Mouse (Mus musculus) CH12.LX (cell line): Measurements from ENCODE around the gene Ndufc2. TPM values are rescaled to one million over a fixed set of nuclear protein-coding genes. Genes with fewer than 3 reads are reported as not detected.

Experiments used
- DNase-seq: peaks from one replicate; pipeline ENCODE4 v3.0.0-alpha.2; 2013; ENCODE audit errors: extremely low read depth
- H3K27ac ChIP-seq: 2 replicates; pipeline ENCODE4 v1.5.1; 2012; ENCODE audit warnings: low read depth, mild to moderate bottlenecking, control low read depth, moderate library complexity; ENCODE audit not compliant: insufficient read depth
- H3K27me3 ChIP-seq: replicated peaks from 2 replicates; pipeline ENCODE3; 2012; ENCODE audit warnings: inconsistent platforms
- H3K36me3 ChIP-seq, 2 experiments: replicated peaks in 1 of 2; 2 replicates each; pipeline versions ENCODE3 to v1.6.1; 2012; ENCODE audit warnings: inconsistent platforms in 1 of 2, low read length in 1 of 2, mild to moderate bottlenecking in 1 of 2, mixed read lengths in 1 of 2, moderate library complexity in 1 of 2; ENCODE audit not compliant: control insufficient read depth in 1 of 2, insufficient read depth in 1 of 2
- H3K4me1 ChIP-seq, 2 experiments: 2 replicates each; pipeline ENCODE4 v1.6.1; 2012; ENCODE audit warnings: inconsistent platforms in 1 of 2, moderate library complexity in 1 of 2; ENCODE audit not compliant: insufficient read depth in 2 of 2, control insufficient read depth in 1 of 2
- H3K4me2 ChIP-seq: 2 replicates; pipeline ENCODE4 v1.6.1; 2012; ENCODE audit warnings: low read depth, mild to moderate bottlenecking, control low read depth; ENCODE audit not compliant: poor library complexity, insufficient read depth, severe bottlenecking
- H3K4me3 ChIP-seq, 3 experiments: fragments of 150-350 bp in 1 of 3; sonication (generic) in 1 of 3; replicated peaks in 1 of 3; 2 replicates each; pipeline versions ENCODE3 to v1.5.1; 2011 to 2012; ENCODE audit warnings: low read depth in 2 of 3, low read length in 2 of 3, mild to moderate bottlenecking in 2 of 3, moderate library complexity in 2 of 3, control low read depth in 1 of 3, improper control_type of control experiment in 1 of 3, inconsistent platforms in 1 of 3, mixed read lengths in 1 of 3; ENCODE audit not compliant: poor library complexity in 1 of 3
- H3K79me2 ChIP-seq: replicated peaks from 2 replicates; pipeline ENCODE4 v1.6.1; 2012; ENCODE audit warnings: mild to moderate bottlenecking, moderate library complexity; ENCODE audit not compliant: control insufficient read depth, poor library complexity, insufficient read depth, severe bottlenecking; ENCODE audit errors: extremely low read depth
- H3K9ac ChIP-seq: 2 replicates; pipeline ENCODE4 v1.6.1; 2012; ENCODE audit warnings: low read depth, mild to moderate bottlenecking, control low read depth, moderate library complexity; ENCODE audit not compliant: insufficient read depth
- H3K9me3 ChIP-seq: replicated peaks from 2 replicates; pipeline ENCODE3; 2012; ENCODE audit warnings: low read length, inconsistent platforms, mixed read lengths
- BHLHE40 ChIP-seq: IDR thresholded peaks from 2 replicates; pipeline ENCODE4 v1.6.1; 2011; ENCODE audit warnings: mild to moderate bottlenecking, low read depth, low read length, improper control_type of control experiment
- CTCF ChIP-seq, 2 experiments: IDR thresholded peaks in 1 of 2; conservative IDR thresholded peaks in 1 of 2; 2 replicates each; pipeline ENCODE4 v1.5.1; 2011 to 2012; ENCODE audit warnings: low read depth in 2 of 2, low read length in 2 of 2, improper control_type of control experiment in 1 of 2, inconsistent platforms in 1 of 2, mild to moderate bottlenecking in 1 of 2, moderate library complexity in 1 of 2
- E2F4 ChIP-seq: IDR thresholded peaks from 2 replicates; pipeline ENCODE4 v1.6.1; 2011; ENCODE audit warnings: low read depth, low read length, improper control_type of control experiment; ENCODE audit not compliant: insufficient replicate concordance
- EP300 ChIP-seq: IDR thresholded peaks from 2 replicates; pipeline ENCODE4 v1.6.1; 2011; ENCODE audit warnings: low read length, improper control_type of control experiment
- GABPA ChIP-seq: IDR thresholded peaks from 2 replicates; pipeline ENCODE4 v1.6.1; 2012; ENCODE audit warnings: low read depth, low read length, improper control_type of control experiment, inconsistent platforms; ENCODE audit not compliant: insufficient replicate concordance
- JUND ChIP-seq: conservative IDR thresholded peaks from 2 replicates; pipeline ENCODE4 v1.6.1; 2011; ENCODE audit warnings: low read depth, low read length, improper control_type of control experiment
- KAT2A ChIP-seq: IDR thresholded peaks from 2 replicates; pipeline ENCODE4 v1.6.1; 2012; ENCODE audit warnings: low read length, improper control_type of control experiment, inconsistent platforms; ENCODE audit not compliant: insufficient replicate concordance
- MAFK ChIP-seq: IDR thresholded peaks from 2 replicates; pipeline ENCODE4 v1.6.1; 2011; ENCODE audit warnings: low read length, improper control_type of control experiment; ENCODE audit not compliant: insufficient replicate concordance
- MAX ChIP-seq: IDR thresholded peaks from 2 replicates; pipeline ENCODE4 v1.6.1; 2011; ENCODE audit warnings: low read length, improper control_type of control experiment
- MAZ ChIP-seq: IDR thresholded peaks from 2 replicates; pipeline ENCODE4 v1.6.1; 2012; ENCODE audit warnings: low read depth, mild to moderate bottlenecking, inconsistent platforms, low read length, improper control_type of control experiment, moderate library complexity
- MXI1 ChIP-seq: IDR thresholded peaks from 2 replicates; pipeline ENCODE4 v1.6.1; 2011; ENCODE audit warnings: mild to moderate bottlenecking, low read depth, low read length, improper control_type of control experiment
- MYC ChIP-seq: IDR thresholded peaks from 2 replicates; pipeline ENCODE4 v1.6.1; 2011; ENCODE audit warnings: low read depth, mild to moderate bottlenecking, improper control_type of control experiment, low read length
- NELFE ChIP-seq: IDR thresholded peaks from 2 replicates; pipeline ENCODE4 v1.6.1; 2011; ENCODE audit warnings: low read depth, low read length, improper control_type of control experiment
- NRF1 ChIP-seq: IDR thresholded peaks from 2 replicates; pipeline ENCODE4 v1.6.1; 2014; ENCODE audit warnings: low read depth, mild to moderate bottlenecking, inconsistent platforms, low read length, improper control_type of control experiment, moderate library complexity
- POLR2A ChIP-seq: IDR thresholded peaks from 2 replicates; pipeline ENCODE4 v1.6.1; 2011; ENCODE audit warnings: low read depth, mild to moderate bottlenecking, improper control_type of control experiment, low read length
- POLR2AphosphoS2 ChIP-seq: IDR thresholded peaks from 2 replicates; pipeline ENCODE4 v1.6.1; 2011; ENCODE audit warnings: low read depth, low read length, improper control_type of control experiment
- RAD21 ChIP-seq: IDR thresholded peaks from 2 replicates; pipeline ENCODE4 v1.6.1; 2011; ENCODE audit warnings: low read depth, mild to moderate bottlenecking, low read length, improper control_type of control experiment, moderate library complexity
- RCOR1 ChIP-seq: conservative IDR thresholded peaks from 2 replicates; pipeline ENCODE4 v1.6.1; 2012; ENCODE audit warnings: low read depth, mild to moderate bottlenecking, inconsistent platforms, low read length, improper control_type of control experiment
- SMC3 ChIP-seq: IDR thresholded peaks from 2 replicates; pipeline ENCODE4 v1.6.1; 2011; ENCODE audit warnings: low read depth, low read length, improper control_type of control experiment
- UBTF ChIP-seq: IDR thresholded peaks from 2 replicates; pipeline ENCODE4 v1.6.1; 2012; ENCODE audit warnings: low read depth, mild to moderate bottlenecking, inconsistent platforms, low read length, improper control_type of control experiment, moderate library complexity
- USF1 ChIP-seq: IDR thresholded peaks from 2 replicates; pipeline ENCODE4 v1.6.1; 2014; ENCODE audit warnings: low read depth, mild to moderate bottlenecking, inconsistent platforms, low read length, improper control_type of control experiment
- ZC3H11A ChIP-seq: IDR thresholded peaks from 2 replicates; pipeline ENCODE4 v1.6.1; 2012; ENCODE audit warnings: low read depth, mild to moderate bottlenecking, inconsistent platforms, low read length, improper control_type of control experiment
- ZMIZ1 ChIP-seq: IDR thresholded peaks from 2 replicates; pipeline ENCODE4 v1.6.1; 2012; ENCODE audit warnings: low read depth, mild to moderate bottlenecking, inconsistent platforms, low read length, improper control_type of control experiment
- ZNF384 ChIP-seq: IDR thresholded peaks from 2 replicates; pipeline ENCODE4 v1.6.1; 2012; ENCODE audit warnings: low read depth, low read length, improper control_type of control experiment, inconsistent platforms
- dilution Hi-C: fragments of 300-500 bp; cut with MboI; formaldehyde crosslinking; loops from 2 replicates; pipeline ENCODE4 v1.14.3; 2020; ENCODE audit warnings: low sequenced_read_pairs; ENCODE audit not compliant: extremely low pct_unique_long_range_greater_than_20kb, extremely low pct_ligation_motif_present
- in situ Hi-C: fragments of 300-500 bp; cut with MboI; formaldehyde crosslinking; loops from 3 replicates; pipeline ENCODE4 v1.14.3; 2019; ENCODE audit warnings: low sequenced_read_pairs, low pct_ligation_motif_present, low pct_unique_long_range_greater_than_20kb, mixed read lengths
- polyA plus RNA-seq: library from polyadenylated mRNA; unstranded; fragments of >175 nt; gene quantifications from 2 replicates; pipeline ENCODE4 v1.2.1, GENCODE M21; 2012; ENCODE audit warnings: low read depth; ENCODE audit not compliant: insufficient read length
- total RNA-seq, 2 experiments: library from RNA; depleted of rRNA; stranded (reverse); fragments of 300-350 nt in 1 of 2; fragments of >200 nt in 1 of 2; gene quantifications; 2 replicates each; pipeline ENCODE4 v1.2.3; 2012 to 2014

The Ndufc2 gene
- total and polyA plus RNA-seq, 3 experiments = 217 to 352 (median 352) TPM

GRCm38 (mm10) chr7:97360955-97361354, 38.8 kb upstream of the Ndufc2 start:
- Histone ChIP-seq H3K9me3 (no peaks in the 10 kb centered on the region), H3K4me1 (peaks cover 3 to 23% of the 10 kb centered on the region in 2 experiments; a peak in 3 of 4 replicates), H3K4me2 (no peak overlapping the region), H3K27ac (no peak overlapping the region), H3K27me3 (no peaks in the 10 kb centered on the region), H3K79me2 (no peaks in the 10 kb centered on the region), H3K36me3 (no peaks in the 10 kb centered on the region), H3K9ac (no peak overlapping the region)
- DNase-seq = no peak
- dilution Hi-C loops = no loop called here
- in situ Hi-C loops = no loop called here
- no peak for TF ChIP-seq NELFE
- TF ChIP-seq NRF1 = no peak
- no peak for TF ChIP-seq ZC3H11A
- no peak for TF ChIP-seq MXI1
- TF ChIP-seq GABPA = no peak
- TF ChIP-seq, all 38 proteins: peak for 0
- no peak overlapping the region for H3K4me3 ChIP-seq

GRCm38 (mm10) chr7:97361467-97361866, 38.3 kb upstream of the Ndufc2 start:
- Histone ChIP-seq H3K36me3 (no peaks in the 10 kb centered on the region), H3K27me3 (no peaks in the 10 kb centered on the region), H3K9me3 (no peaks in the 10 kb centered on the region), H3K9ac (no peak overlapping the region), H3K4me2 (no peak overlapping the region), H3K27ac (no peak overlapping the region), H3K4me1 (peaks cover 0 to 18% of the 10 kb centered on the region in 2 experiments; a peak in 2 of 4 replicates), H3K79me2 (no peaks in the 10 kb centered on the region), H3K4me3 (no peak overlapping the region)
- in situ Hi-C loops (no loop called here), dilution Hi-C loops (no loop called here)
- DNase-seq = peak; percentile 56
- TF ChIP-seq POLR2A (no peak), CTCF (conservative IDR thresholded peaks at IDR 0.05 in 1 of 2, IDR thresholded peaks at IDR 0.05 in 1 of 2; ENCODE audit: low read depth in 2 of 2, low read length in 2 of 2) (peak; percentile 51 to 99), E2F4 (no peak), RCOR1 (no peak), MAFK (no peak), ZNF384 (peak; percentile 63), RAD21 (peak; percentile 53), UBTF (no peak), JUND (no peak), POLR2AphosphoS2 (no peak), USF1 (no peak), MAZ (no peak), KAT2A (no peak), NELFE (peak; percentile 65; the same call in 1 of the 2 replicates), EP300 (no peak), NRF1 (no peak), ZMIZ1 (no peak), MYC (peak; percentile 82; the same call in 1 of the 2 replicates), BHLHE40 (no peak), GABPA (no peak), MAX (no peak), SMC3 (peak; percentile 73)
